Mouse (Mus musculus): ENCODE measurements around the gene Wsb2.
"Not testable (repeated sequence)": the region's sequence is repeated elsewhere in the genome, so short reads cannot be mapped to it uniquely, and the experiment has no call there.

Wsb2 gene

GRCm38 (mm10) chr5:117357129-117357477, at the start of gene Wsb2:
Gene Wsb2 (plus strand): TSS chr5:117357304.
- peak; percentile 73 for DNase-seq

- DNase-seq, result peak; percentile 81
Measured at GRCm38 (mm10) chr5:117307699-117308098, 49.4 kb upstream of the Wsb2 start.

- DNase-seq, result peak; percentile 82
Measured at GRCm38 (mm10) chr5:117313420-117313819, 43.7 kb upstream of the Wsb2 start.

GRCm38 (mm10) chr5:117313909-117314308, 43.2 kb upstream of the Wsb2 start:
- no peak for DNase-seq

GRCm38 (mm10) chr5:117314587-117315428, 42.3 kb upstream of the Wsb2 start:
- DNase-seq, result no peak

GRCm38 (mm10) chr5:117318741-117319629, 38.1 kb upstream of the Wsb2 start, which contains the start of gene Vsig10:
Gene Vsig10 (plus strand): TSS chr5:117319083.
- DNase-seq, result peak; percentile 68

GRCm38 (mm10) chr5:117323751-117324150, 33.4 kb upstream of the Wsb2 start:
- no peak for DNase-seq

- DNase-seq, result no peak
Measured at GRCm38 (mm10) chr5:117326408-117326807, 30.7 kb upstream of the Wsb2 start.

GRCm38 (mm10) chr5:117330457-117330856, 26.6 kb upstream of the Wsb2 start:
- peak; percentile 28 for DNase-seq

GRCm38 (mm10) chr5:117337999-117338398, 19.1 kb upstream of the Wsb2 start:
- no peak for DNase-seq

GRCm38 (mm10) chr5:117338503-117338902, 18.6 kb upstream of the Wsb2 start:
- DNase-seq, result no peak

- no peak for DNase-seq
Measured at GRCm38 (mm10) chr5:117340081-117340480, 17.0 kb upstream of the Wsb2 start.

GRCm38 (mm10) chr5:117341896-117342295, 15.2 kb upstream of the Wsb2 start:
- no peak for DNase-seq

GRCm38 (mm10) chr5:117344496-117344895, 12.6 kb upstream of the Wsb2 start:
- DNase-seq, result not testable (repeated sequence)

GRCm38 (mm10) chr5:117345432-117345976, 11.6 kb upstream of the Wsb2 start:
- no peak for DNase-seq

GRCm38 (mm10) chr5:117346281-117346680, 10.8 kb upstream of the Wsb2 start:
- no peak for DNase-seq

- DNase-seq, result no peak
Measured at GRCm38 (mm10) chr5:117347011-117347410, 10.1 kb upstream of the Wsb2 start.

- DNase-seq, result no peak
Measured at GRCm38 (mm10) chr5:117347838-117348237, 9.3 kb upstream of the Wsb2 start.

- DNase-seq, result peak; percentile 71
Measured at GRCm38 (mm10) chr5:117348279-117348678, 8.8 kb upstream of the Wsb2 start.

- DNase-seq, result no peak
Measured at GRCm38 (mm10) chr5:117354121-117354520, 3.0 kb upstream of the Wsb2 start.

GRCm38 (mm10) chr5:117355648-117356303, 1.3 kb upstream of the Wsb2 start:
- no peak for DNase-seq

GRCm38 (mm10) chr5:117356365-117357128, 557 bp upstream of the Wsb2 start:
- peak; percentile 55 for DNase-seq

Data from kidney, adult 9 months (tissue).